In genomic region chr11:78193113-78193512, GRCm38 (mm10) we compare ENCODE assay signal across 10 mouse cellular contexts. TPM values are rescaled to one million over a fixed set of nuclear protein-coding genes. Genes with fewer than 3 reads are reported as not detected.
DNase-seq lines count a peak whose midpoint lies in the region; ATAC-seq lines count a peak whose summit lies in the region.
"Had no signal": no experiment of that assay in that cellular context is flagged by ENCODE, and none has a peak within 500 bp of the region (broad histone marks: within the 10 kb centered on the region; RNA-seq: fewer than 3 reads in every experiment).

Gene Proca1 (plus strand): TSS chr11:78193392.

- H3K4me3 ChIP-seq in liver, embryonic 11.5 days (ENCODE audit: low read depth, low read length): peak within 1 kb of the TSS; percentile 63
- H3K4me3 ChIP-seq in hindbrain, embryonic 10.5 days: peak within 1 kb of the TSS; percentile 57
- H3K4me3 ChIP-seq in liver, embryonic 16.5 days (ENCODE audit: low read depth, low read length): peak within 1 kb of the TSS; percentile 68

- no peak within 1 kb of the TSS for H3K9ac ChIP-seq in liver, embryonic 11.5 days (ENCODE audit: low read depth, low read length)
- H3K9ac ChIP-seq in liver, embryonic 16.5 days (ENCODE audit: low read depth, low read length): no peak within 1 kb of the TSS

- H3K4me1 ChIP-seq in liver, embryonic 11.5 days (replicated peaks; ENCODE audit: control insufficient read depth, insufficient read depth, low read length): peaks cover 21% of the 10 kb centered on the region
- peaks cover 42% of the 10 kb centered on the region for H3K4me1 ChIP-seq in hindbrain, embryonic 10.5 days (replicated peaks)
- H3K4me1 ChIP-seq in liver, embryonic 16.5 days (ENCODE audit: control insufficient read depth, low read depth, low read length): peaks cover 13% of the 10 kb centered on the region

- no peaks in the 10 kb centered on the region for H3K9me3 ChIP-seq in liver, embryonic 11.5 days (ENCODE audit: control insufficient read depth, low read length)
- no peaks in the 10 kb centered on the region for H3K9me3 ChIP-seq in hindbrain, embryonic 10.5 days
- no peaks in the 10 kb centered on the region for H3K9me3 ChIP-seq in liver, embryonic 16.5 days (replicated peaks; ENCODE audit: control insufficient read depth, low read length)

- WGBS in liver, embryonic 11.5 days: 77% methylated on average over 1 of the region's 1 CpGs
- 88% methylated on average over 1 of the region's 1 CpGs for WGBS in hindbrain, embryonic 10.5 days
- 65% methylated on average over 1 of the region's 1 CpGs for WGBS in liver, embryonic 16.5 days (ENCODE audit: insufficient replicate concordance)

- DNase-seq in liver, embryonic 11.5 days (ENCODE audit: low spot score): no peak
- DNase-seq in liver: no peak
- no peak for DNase-seq in adrenal gland, postnatal 25 days
- no peak for DNase-seq in hindbrain, embryonic 10.5 days (ENCODE audit: low spot score)
- no peak for DNase-seq in cerebellum, adult 11-12 months
- DNase-seq in left cerebral cortex, postnatal 36 days (ENCODE audit: low spot score in 2 of 2): no peak
- no peak for DNase-seq in kidney, adult 9 months
- DNase-seq: right cerebral cortex, adult 18-20 months had no signal

- no peak for ATAC-seq in liver, embryonic 11.5 days (replicated peaks; ENCODE audit: low FRiP score)
- ATAC-seq in liver, embryonic 16.5 days (ENCODE audit: low read depth): no peak

- H3K36me3 ChIP-seq in liver, embryonic 11.5 days (ENCODE audit: control insufficient read depth, insufficient read depth, low read length): peaks cover 4% of the 10 kb centered on the region; the same call in 1 of the 2 replicates
- peaks cover 37% of the 10 kb centered on the region for H3K36me3 ChIP-seq in hindbrain, embryonic 10.5 days
- H3K36me3 ChIP-seq in liver, embryonic 16.5 days (ENCODE audit: control insufficient read depth, insufficient read depth): no peaks in the 10 kb centered on the region

- no peak within 1 kb of the TSS for H3K27ac ChIP-seq in liver, embryonic 11.5 days (ENCODE audit: low read depth, low read length)
- H3K27ac ChIP-seq in hindbrain, embryonic 10.5 days: no peak within 1 kb of the TSS
- no peak within 1 kb of the TSS for H3K27ac ChIP-seq in liver, embryonic 16.5 days (ENCODE audit: low read length)
- H3K27ac ChIP-seq: left cerebral cortex, adult 2 months had no signal

- intact Hi-C loops in left cerebral cortex, postnatal 36 days (cut with DNase I): no loop called here

- H3K27me3 ChIP-seq in liver, embryonic 11.5 days (replicated peaks; ENCODE audit: control insufficient read depth, insufficient read depth, low read length): peaks cover 32% of the 10 kb centered on the region
- H3K27me3 ChIP-seq in hindbrain, embryonic 10.5 days (ENCODE audit: insufficient read depth, poor library complexity, severe bottlenecking): 0 out of 2 replicates have a peak, but pooled peaks cover 3% of the 10 kb centered on the region
- peaks cover 37% of the 10 kb centered on the region for H3K27me3 ChIP-seq in liver, embryonic 16.5 days (ENCODE audit: control insufficient read depth, insufficient read depth, low read depth, low read length)

- peak within 1 kb of the TSS; percentile 87 for H3K4me2 ChIP-seq in liver, embryonic 11.5 days
- H3K4me2 ChIP-seq in liver, embryonic 16.5 days (ENCODE audit: low read depth, low read length): peak within 1 kb of the TSS; percentile 88; the same call in 1 of the 2 replicates

RNA-seq across cellular contexts. Expression of gene Proca1, which starts in this region (rescaled TPM):
- polyA plus RNA-seq in liver, embryonic 11.5 days (2014; fragmentation: Nextera tagmentation; extraction: Ambion mirVana): 1.6 and 2.5 TPM in 2 replicates
- 14.6 and 16.8 TPM in 2 replicates for total RNA-seq in adrenal gland, postnatal 25 days (2021)
- polyA plus RNA-seq in hindbrain, embryonic 10.5 days (2016; fragmentation: Nextera tagmentation; extraction: Ambion mirVana): 1.6 and 1.8 TPM in 2 replicates
- 0.36 and 0.44 TPM in 2 replicates for polyA plus RNA-seq in liver, embryonic 16.5 days (2015; fragmentation: Nextera tagmentation; extraction: Ambion mirVana)
- total RNA-seq in left cerebral cortex, postnatal 36 days (2021): 1 to 10 TPM; 6.6 to 8.7 TPM
